Mouse (Mus musculus): ENCODE measurements around the gene Nfasc. TPM values are rescaled to one million over a fixed set of nuclear protein-coding genes. Genes with fewer than 3 reads are reported as not detected.
A peak's percentile ranks its signal among the peaks of the same experiment; 100 is the strongest.

The Nfasc gene
- polyA plus RNA-seq, 1 experiment from 2014 or later: 44.8 TPM

DNA sequence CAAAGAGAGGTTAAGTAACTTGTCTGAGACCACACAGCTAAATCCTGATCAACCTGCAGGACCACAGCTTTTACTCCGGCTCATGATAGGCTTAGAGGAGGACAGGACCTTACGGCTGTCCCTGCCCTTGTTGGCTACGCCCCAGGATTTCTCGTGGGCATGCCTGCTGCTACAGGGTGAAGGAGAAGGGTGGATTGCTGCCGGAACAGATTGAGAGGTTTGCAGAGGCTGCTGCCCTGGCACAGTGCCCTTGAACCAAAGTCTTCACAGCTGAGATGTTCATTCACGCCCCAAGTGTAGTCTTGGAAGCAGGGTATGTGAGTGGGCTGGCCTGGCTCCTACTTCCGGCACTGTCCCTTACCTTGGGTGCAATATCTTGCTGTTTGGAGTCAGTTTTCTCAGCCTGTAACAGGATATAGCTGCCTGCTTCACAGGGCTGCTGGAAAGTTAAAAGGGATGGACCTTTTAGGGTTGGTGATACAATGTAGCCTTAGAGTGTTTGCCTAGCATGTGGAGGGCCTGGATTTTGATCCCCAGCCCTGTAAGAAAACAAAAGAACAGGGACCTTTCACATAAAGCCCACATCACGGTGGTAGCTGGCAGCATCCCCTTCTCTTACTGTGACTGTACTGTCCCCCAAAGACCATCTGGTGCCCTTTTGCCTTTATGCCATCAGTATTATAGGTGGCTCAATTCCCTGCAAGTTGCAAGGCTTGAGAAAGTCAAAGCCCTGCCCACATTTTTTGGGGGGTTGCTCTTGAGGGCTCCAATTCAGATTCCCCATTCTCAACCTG, 180.5 kb downstream of the Nfasc start:
- ATAC-seq (ENCODE audit: low read depth): no peak
- Histone ChIP-seq H3K9me3 (ENCODE audit: control insufficient read depth, low read length) (no peaks in the 10 kb centered on the region), H3K27me3 (ENCODE audit: control insufficient read depth, insufficient read depth, low read length) (no peaks in the 10 kb centered on the region), H3K4me2 (ENCODE audit: low read depth, low read length) (no peak overlapping the region), H3K27ac (ENCODE audit: low read depth, low read length) (peak overlapping the region; percentile 81), H3K36me3 (ENCODE audit: control insufficient read depth, insufficient read depth, low read length) (no peaks in the 10 kb centered on the region), H3K4me1 (ENCODE audit: control insufficient read depth, insufficient read depth, low read length) (peaks cover 30% of the 10 kb centered on the region), H3K9ac (replicated peaks; ENCODE audit: low read depth, low read length) (no peak overlapping the region), H3K4me3 (ENCODE audit: low read depth, low read length) (no peak overlapping the region)
- WGBS: 38% methylated on average over 8 of the region's 8 CpGs

DNA sequence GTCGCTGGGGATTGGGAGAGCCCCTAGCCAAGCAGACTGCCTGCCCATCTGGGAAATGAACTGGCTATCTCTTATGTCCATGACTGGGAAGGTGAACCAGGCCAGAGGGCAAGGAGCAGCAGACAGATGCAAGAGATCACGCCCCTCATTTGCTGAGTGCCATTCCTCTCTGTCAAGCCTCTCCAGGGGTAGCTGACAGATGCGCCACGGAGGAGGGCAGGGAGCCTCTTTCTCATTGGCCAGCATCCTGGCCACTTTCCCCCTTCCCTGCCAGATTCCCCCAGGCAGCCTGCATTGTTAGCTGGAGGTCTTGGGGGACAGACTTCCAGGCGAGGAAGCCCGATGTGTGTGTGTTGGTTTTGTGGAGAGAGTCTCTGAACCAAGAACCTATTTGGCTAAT, 182.6 kb downstream of the Nfasc start:
- no peaks in the 10 kb centered on the region for H3K36me3 ChIP-seq (ENCODE audit: control insufficient read depth, insufficient read depth, low read length)
- 12% methylated on average over 6 of the region's 6 CpGs for WGBS
- no peaks in the 10 kb centered on the region for H3K9me3 ChIP-seq (ENCODE audit: control insufficient read depth, low read length)
- no peak overlapping the region for H3K4me3 ChIP-seq (ENCODE audit: low read depth, low read length)
- H3K4me1 ChIP-seq (ENCODE audit: control insufficient read depth, insufficient read depth, low read length): peaks cover 30% of the 10 kb centered on the region
- peak; percentile 28; the same call in 1 of the 2 replicates for ATAC-seq (ENCODE audit: low read depth)
- peak overlapping the region; percentile 76 for H3K27ac ChIP-seq (ENCODE audit: low read depth, low read length)
- no peak overlapping the region for H3K4me2 ChIP-seq (ENCODE audit: low read depth, low read length)
- H3K27me3 ChIP-seq (ENCODE audit: control insufficient read depth, insufficient read depth, low read length): no peaks in the 10 kb centered on the region
- no peak overlapping the region for H3K9ac ChIP-seq (replicated peaks; ENCODE audit: low read depth, low read length)

DNA sequence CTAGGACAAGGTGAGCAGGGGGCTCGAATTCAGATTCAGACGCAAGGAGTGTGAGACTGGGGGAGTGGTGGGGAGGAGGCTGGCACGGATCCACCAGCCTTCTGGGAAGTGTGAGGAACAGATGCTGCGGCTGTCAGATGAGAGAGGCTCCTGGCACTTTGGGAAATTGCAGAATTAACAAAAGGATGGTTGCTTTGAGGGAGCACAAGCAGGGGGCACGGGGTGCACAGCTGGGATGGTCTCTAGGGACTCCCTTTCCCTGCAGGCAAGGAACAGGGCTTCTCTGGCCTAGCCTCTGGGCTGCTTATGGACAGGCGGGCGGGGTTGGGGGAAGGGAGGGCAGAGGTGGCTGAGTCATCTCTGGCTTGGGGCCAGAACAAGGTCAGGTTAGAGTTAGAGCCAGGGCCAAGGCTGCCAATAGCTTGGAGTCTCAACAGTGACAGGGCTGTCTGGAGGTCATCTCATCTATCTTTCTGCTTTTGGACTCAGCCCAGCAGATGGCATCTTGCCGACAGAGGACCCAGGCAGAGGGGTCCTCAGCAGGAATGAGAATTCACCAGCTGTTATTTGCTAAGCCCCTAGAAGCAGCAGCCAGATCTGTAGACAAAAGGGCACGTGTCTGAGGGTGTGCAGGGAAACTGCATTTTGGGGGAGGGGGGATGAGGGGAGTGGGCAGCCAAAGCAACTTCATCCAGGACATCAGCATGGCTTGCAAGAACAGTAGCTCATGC, 183.5 kb downstream of the Nfasc start:
- 12% methylated on average over 9 of the region's 9 CpGs for WGBS
- no peaks in the 10 kb centered on the region for H3K9me3 ChIP-seq (ENCODE audit: control insufficient read depth, low read length)
- H3K27ac ChIP-seq (ENCODE audit: low read depth, low read length): peak overlapping the region; percentile 76
- H3K36me3 ChIP-seq (ENCODE audit: control insufficient read depth, insufficient read depth, low read length): no peaks in the 10 kb centered on the region
- no peak overlapping the region for H3K4me2 ChIP-seq (ENCODE audit: low read depth, low read length)
- peak; percentile 62 for ATAC-seq (ENCODE audit: low read depth)
- no peak overlapping the region for H3K4me3 ChIP-seq (ENCODE audit: low read depth, low read length)
- no peak overlapping the region for H3K9ac ChIP-seq (replicated peaks; ENCODE audit: low read depth, low read length)
- peaks cover 30% of the 10 kb centered on the region for H3K4me1 ChIP-seq (ENCODE audit: control insufficient read depth, insufficient read depth, low read length)
- no peaks in the 10 kb centered on the region for H3K27me3 ChIP-seq (ENCODE audit: control insufficient read depth, insufficient read depth, low read length)

GRCm38 (mm10) chr1:132543789-132544188, 197.8 kb downstream of the Nfasc start:
- H3K4me3 ChIP-seq (ENCODE audit: low read depth, low read length): no peak overlapping the region
- H3K4me2 ChIP-seq (ENCODE audit: low read depth, low read length): no peak overlapping the region
- H3K4me1 ChIP-seq (ENCODE audit: control insufficient read depth, insufficient read depth, low read length): peaks cover 20% of the 10 kb centered on the region
- no peaks in the 10 kb centered on the region for H3K36me3 ChIP-seq (ENCODE audit: control insufficient read depth, insufficient read depth, low read length)
- no peaks in the 10 kb centered on the region for H3K27me3 ChIP-seq (ENCODE audit: control insufficient read depth, insufficient read depth, low read length)
- H3K9ac ChIP-seq (replicated peaks; ENCODE audit: low read depth, low read length): no peak overlapping the region
- H3K9me3 ChIP-seq (ENCODE audit: control insufficient read depth, low read length): no peaks in the 10 kb centered on the region
- WGBS: 60% methylated on average over 8 of the region's 8 CpGs
- ATAC-seq (ENCODE audit: low read depth): no peak
- H3K27ac ChIP-seq (ENCODE audit: low read depth, low read length): peak overlapping the region; percentile 30; the same call in 1 of the 2 replicates

DNA sequence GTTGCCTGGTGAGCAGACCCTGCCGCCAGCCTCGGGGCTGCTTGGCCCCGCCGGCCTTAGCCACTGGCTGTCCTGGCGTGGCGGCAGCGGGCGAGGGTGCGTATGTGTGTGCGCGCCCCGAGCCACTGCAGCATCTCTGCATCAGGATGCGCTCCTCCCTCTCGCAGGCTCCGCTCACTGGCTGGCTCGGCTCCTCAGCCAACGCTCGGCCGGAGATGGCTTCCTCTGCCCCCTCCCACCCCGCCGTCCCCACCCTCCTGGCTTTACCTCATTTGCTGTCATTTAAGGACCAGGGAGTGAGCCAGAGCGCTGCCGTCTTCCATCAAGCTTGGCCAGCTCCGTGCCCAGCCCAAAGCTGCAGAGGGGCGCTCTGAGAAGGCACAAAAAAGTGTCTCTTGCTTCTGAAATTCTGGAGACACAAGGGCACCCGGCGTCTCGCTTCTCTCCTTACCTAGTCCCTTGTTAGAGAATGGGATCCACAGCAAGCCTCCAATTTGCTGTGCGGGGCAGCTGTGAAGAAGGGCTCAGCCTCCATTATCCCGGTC, 198.8 kb downstream of the Nfasc start, which contains the start of gene Cntn2:
TSS of gene Cntn2 (minus strand) at position 495 of the 545 bp plus-strand sequence.
- no peaks in the 10 kb centered on the region for H3K36me3 ChIP-seq (ENCODE audit: control insufficient read depth, insufficient read depth, low read length)
- H3K4me2 ChIP-seq (ENCODE audit: low read depth, low read length): peak within 1 kb of the TSS; percentile 67
- H3K4me1 ChIP-seq (ENCODE audit: control insufficient read depth, insufficient read depth, low read length): peaks cover 20% of the 10 kb centered on the region
- peak within 1 kb of the TSS; percentile 75 for H3K27ac ChIP-seq (ENCODE audit: low read depth, low read length)
- no peaks in the 10 kb centered on the region for H3K27me3 ChIP-seq (ENCODE audit: control insufficient read depth, insufficient read depth, low read length)
- WGBS: under 1% methylated on average over 30 of the region's 30 CpGs
- peak within 1 kb of the TSS; percentile 41 for H3K4me3 ChIP-seq (ENCODE audit: low read depth, low read length)
- peak; percentile 91 for ATAC-seq (ENCODE audit: low read depth)
- peak within 1 kb of the TSS; percentile 65 for H3K9ac ChIP-seq (replicated peaks; ENCODE audit: low read depth, low read length)
- H3K9me3 ChIP-seq (ENCODE audit: control insufficient read depth, low read length): no peaks in the 10 kb centered on the region

DNA sequence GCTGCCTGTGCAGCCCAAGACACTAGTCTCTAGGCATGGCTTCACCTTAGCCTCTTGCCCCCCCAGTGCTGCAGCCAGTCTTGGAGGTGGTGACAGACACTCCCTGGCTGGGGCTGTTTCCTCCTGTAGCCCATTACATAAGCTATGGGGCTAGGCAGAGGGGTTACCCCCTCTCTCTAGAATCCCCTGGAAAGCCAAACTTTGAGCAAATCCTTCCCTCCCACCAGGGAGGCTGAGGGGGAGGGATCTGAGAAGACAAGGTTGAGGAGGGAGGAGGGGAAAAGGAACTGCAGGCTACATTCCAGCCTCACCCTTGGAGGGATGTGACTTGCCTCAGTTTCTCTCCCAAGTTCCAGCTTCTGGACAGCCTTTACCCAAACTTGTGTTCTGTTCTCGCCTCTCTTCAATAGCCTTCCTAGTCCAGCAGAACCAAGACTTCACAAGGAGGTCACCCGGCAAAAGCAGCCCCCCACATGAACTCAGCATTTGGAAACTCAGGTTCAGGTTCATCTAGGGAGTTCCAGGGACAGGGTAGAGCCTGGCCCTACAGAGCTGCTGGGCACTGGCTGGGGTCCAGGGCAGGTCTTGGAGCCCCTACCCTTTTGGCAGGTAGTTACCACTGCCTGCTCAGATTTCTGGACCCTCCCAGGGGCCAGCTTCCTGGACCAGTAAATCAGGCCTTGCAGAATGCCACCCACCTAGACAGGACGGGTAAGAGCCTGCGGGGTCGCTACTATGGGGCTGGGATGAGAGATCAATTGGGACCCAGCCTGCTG, 199.6 kb downstream of the Nfasc start:
- peaks cover 20% of the 10 kb centered on the region for H3K4me1 ChIP-seq (ENCODE audit: control insufficient read depth, insufficient read depth, low read length)
- peak overlapping the region; percentile 67 for H3K4me2 ChIP-seq (ENCODE audit: low read depth, low read length)
- 14% methylated on average over 5 of the region's 5 CpGs for WGBS
- peak; percentile 20; the same call in 1 of the 2 replicates for ATAC-seq (ENCODE audit: low read depth)
- H3K9me3 ChIP-seq (ENCODE audit: control insufficient read depth, low read length): no peaks in the 10 kb centered on the region
- peak overlapping the region; percentile 65 for H3K9ac ChIP-seq (replicated peaks; ENCODE audit: low read depth, low read length)
- H3K27ac ChIP-seq (ENCODE audit: low read depth, low read length): peak overlapping the region; percentile 7; the same call in 1 of the 2 replicates
- H3K27me3 ChIP-seq (ENCODE audit: control insufficient read depth, insufficient read depth, low read length): no peaks in the 10 kb centered on the region
- H3K4me3 ChIP-seq (ENCODE audit: low read depth, low read length): peak overlapping the region; percentile 41
- no peaks in the 10 kb centered on the region for H3K36me3 ChIP-seq (ENCODE audit: control insufficient read depth, insufficient read depth, low read length)

- ATAC-seq (ENCODE audit: low read depth): 0 out of 2 replicates have a peak, but pooled peaks have one; percentile 1
- Histone ChIP-seq H3K4me2 (ENCODE audit: low read depth, low read length) (peak overlapping the region; percentile 67), H3K9me3 (ENCODE audit: control insufficient read depth, low read length) (no peaks in the 10 kb centered on the region), H3K9ac (replicated peaks; ENCODE audit: low read depth, low read length) (peak overlapping the region; percentile 65), H3K4me1 (ENCODE audit: control insufficient read depth, insufficient read depth, low read length) (peaks cover 20% of the 10 kb centered on the region), H3K36me3 (ENCODE audit: control insufficient read depth, insufficient read depth, low read length) (no peaks in the 10 kb centered on the region), H3K27me3 (ENCODE audit: control insufficient read depth, insufficient read depth, low read length) (no peaks in the 10 kb centered on the region), H3K4me3 (ENCODE audit: low read depth, low read length) (peak overlapping the region; percentile 41), H3K27ac (ENCODE audit: low read depth, low read length) (no peak overlapping the region)
- 8% methylated on average over 14 of the region's 14 CpGs for whole genome bisulfite sequencing
These were observed 200.3 kb downstream of the Nfasc start for GRCm38 (mm10) chr1:132541171-132541823.

GRCm38 (mm10) chr1:132540701-132541100, 200.9 kb downstream of the Nfasc start:
- 59% methylated on average over 7 of the region's 7 CpGs for WGBS
- Histone ChIP-seq H3K4me1 (ENCODE audit: control insufficient read depth, insufficient read depth, low read length) (peaks cover 20% of the 10 kb centered on the region), H3K27ac (ENCODE audit: low read depth, low read length) (peak overlapping the region; percentile 28; the same call in 1 of the 2 replicates), H3K36me3 (ENCODE audit: control insufficient read depth, insufficient read depth, low read length) (no peaks in the 10 kb centered on the region), H3K4me2 (ENCODE audit: low read depth, low read length) (peak overlapping the region; percentile 67), H3K9ac (replicated peaks; ENCODE audit: low read depth, low read length) (no peak overlapping the region), H3K27me3 (ENCODE audit: control insufficient read depth, insufficient read depth, low read length) (no peaks in the 10 kb centered on the region), H3K4me3 (ENCODE audit: low read depth, low read length) (peak overlapping the region; percentile 41; the same call in 1 of the 2 replicates), H3K9me3 (ENCODE audit: control insufficient read depth, low read length) (no peaks in the 10 kb centered on the region)
- ATAC-seq (ENCODE audit: low read depth): no peak
